Comparison of ENCODE assay signal across 21 mouse cellular contexts in the genomic region with DNA sequence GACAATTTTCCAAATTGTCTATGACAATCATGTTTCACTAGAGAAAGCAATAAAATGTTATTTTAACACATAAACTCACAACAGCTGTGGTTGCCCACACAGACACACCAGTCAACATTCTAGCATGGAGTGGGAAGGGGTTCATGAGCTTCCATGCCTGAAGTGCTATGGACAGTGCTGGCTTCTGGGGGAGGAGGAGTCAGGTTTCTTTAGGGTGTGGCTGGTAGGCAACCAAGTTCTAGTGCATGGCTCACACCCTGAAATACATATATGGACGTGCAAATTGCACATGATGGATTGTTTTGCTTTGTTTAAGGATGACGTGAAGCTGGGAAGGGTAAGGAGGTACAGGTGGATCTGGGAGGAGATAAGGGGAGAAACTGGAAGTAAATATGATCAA.
"Had no signal": no experiment of that assay in that cellular context is flagged by ENCODE, and none has a peak within 500 bp of the region (broad histone marks: within the 10 kb centered on the region; RNA-seq: fewer than 3 reads in every experiment).

No protein-coding gene starts in this region.

- DNase-seq: kidney, adult 11 months; kidney, adult 8-10 months; kidney, postnatal 10 days; kidney, postnatal 36 days; layer of hippocampus, adult 9-11 months; lung, adult 2 months; lung, postnatal 14 days; lung, postnatal 4 days; midbrain, embryonic 14.5 days; right cerebral cortex, adult 18-20 months; right cerebral cortex, postnatal 14 days; right cerebral cortex, postnatal 4 days; thymus, adult 2 months; thymus, postnatal 14 days; thymus, postnatal 4 days had no signal

- H3K9me3 ChIP-seq: intestine, embryonic 15.5 days; kidney, embryonic 15.5 days; limb, embryonic 10.5 days; limb, embryonic 13.5 days had no signal

- H3K4me2 ChIP-seq: intestine, embryonic 15.5 days; kidney, embryonic 15.5 days; limb, embryonic 13.5 days; midbrain, embryonic 11.5 days had no signal

- ATAC-seq: intestine, embryonic 15.5 days had no signal

- H3K27ac ChIP-seq: intestine, embryonic 15.5 days; kidney, embryonic 15.5 days; limb, embryonic 10.5 days; limb, embryonic 13.5 days; stomach, postnatal 0 days had no signal

- H3K9ac ChIP-seq: intestine, embryonic 15.5 days; kidney, embryonic 15.5 days; limb, embryonic 13.5 days had no signal

- H3K36me3 ChIP-seq: intestine, embryonic 15.5 days; kidney, embryonic 15.5 days had no signal

- H3K4me3 ChIP-seq: intestine, embryonic 15.5 days; kidney, embryonic 15.5 days; limb, embryonic 10.5 days; limb, embryonic 13.5 days had no signal

- H3K4me1 ChIP-seq: intestine, embryonic 15.5 days had no signal

- H3K27me3 ChIP-seq: intestine, embryonic 15.5 days; kidney, embryonic 15.5 days; limb, embryonic 13.5 days had no signal
